Comparison of ENCODE assay signal across 18 mouse cellular contexts in the genomic region with DNA sequence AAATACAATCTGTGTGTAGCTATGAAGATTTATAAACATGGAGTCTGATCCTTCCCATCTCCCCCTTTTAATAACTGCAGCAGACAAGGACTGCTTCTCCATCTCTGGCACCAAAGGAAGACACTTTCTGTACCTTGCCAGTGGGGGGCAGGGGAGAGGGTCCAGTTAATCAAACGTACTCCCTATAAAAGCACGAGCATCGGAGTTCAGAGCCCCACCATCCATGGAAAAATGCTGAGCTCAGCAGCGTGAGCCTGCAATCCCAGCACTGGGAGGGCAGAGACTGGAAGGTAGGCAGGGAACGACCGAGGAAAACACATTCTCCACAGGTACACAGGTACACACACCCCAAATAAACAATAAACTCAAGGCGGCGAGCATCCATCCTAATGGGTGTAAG.
DNase-seq lines count a peak whose midpoint lies in the region; ATAC-seq lines count a peak whose summit lies in the region.
"Had no signal": no experiment of that assay in that cellular context is flagged by ENCODE, and none has a peak within 500 bp of the region (broad histone marks: within the 10 kb centered on the region; RNA-seq: fewer than 3 reads in every experiment).

No protein-coding gene starts in this region.

- peaks cover 28% of the 10 kb centered on the region for H3K4me1 ChIP-seq in hindbrain, embryonic 14.5 days (replicated peaks; ENCODE audit: control insufficient read depth, insufficient read depth, low read length)
- H3K4me1 ChIP-seq in hindbrain, embryonic 12.5 days: peaks cover 15% of the 10 kb centered on the region
- peaks cover 31% of the 10 kb centered on the region for H3K4me1 ChIP-seq in midbrain, embryonic 15.5 days
- peaks cover 22% of the 10 kb centered on the region for H3K4me1 ChIP-seq in midbrain, embryonic 14.5 days (ENCODE audit: control insufficient read depth, insufficient read depth, low read length)
- peaks cover 37% of the 10 kb centered on the region for H3K4me1 ChIP-seq in forebrain, embryonic 15.5 days
- H3K4me1 ChIP-seq: liver, embryonic 12.5 days; megakaryocyte, embryonic 14.5 days had no signal

- no peaks in the 10 kb centered on the region for H3K9me3 ChIP-seq in hindbrain, embryonic 14.5 days (ENCODE audit: control insufficient read depth, low read length)
- no peaks in the 10 kb centered on the region for H3K9me3 ChIP-seq in hindbrain, embryonic 12.5 days (replicated peaks)
- H3K9me3 ChIP-seq in midbrain, embryonic 15.5 days: no peaks in the 10 kb centered on the region
- H3K9me3 ChIP-seq in midbrain, embryonic 14.5 days (ENCODE audit: control insufficient read depth, low read length): no peaks in the 10 kb centered on the region
- H3K9me3 ChIP-seq in forebrain, embryonic 15.5 days: no peaks in the 10 kb centered on the region
- H3K9me3 ChIP-seq: embryonic facial prominence, embryonic 15.5 days; liver, embryonic 12.5 days; stomach, embryonic 15.5 days had no signal

- 72% methylated on average over 8 of the region's 8 CpGs for WGBS in hindbrain, embryonic 14.5 days
- WGBS in hindbrain, embryonic 12.5 days: 79% methylated on average over 8 of the region's 8 CpGs
- WGBS in midbrain, embryonic 15.5 days: 73% methylated on average over 8 of the region's 8 CpGs
- WGBS in midbrain, embryonic 14.5 days: 73% methylated on average over 8 of the region's 8 CpGs
- 62% methylated on average over 8 of the region's 8 CpGs for WGBS in forebrain, embryonic 15.5 days

- no peaks in the 10 kb centered on the region for H3K36me3 ChIP-seq in hindbrain, embryonic 14.5 days (replicated peaks; ENCODE audit: control insufficient read depth, insufficient read depth)
- H3K36me3 ChIP-seq in hindbrain, embryonic 12.5 days: no peaks in the 10 kb centered on the region
- no peaks in the 10 kb centered on the region for H3K36me3 ChIP-seq in midbrain, embryonic 15.5 days (replicated peaks)
- no peaks in the 10 kb centered on the region for H3K36me3 ChIP-seq in midbrain, embryonic 14.5 days (ENCODE audit: control insufficient read depth, insufficient read depth, low read length)
- no peaks in the 10 kb centered on the region for H3K36me3 ChIP-seq in forebrain, embryonic 15.5 days
- H3K36me3 ChIP-seq: embryonic facial prominence, embryonic 15.5 days; G1E; liver, embryonic 12.5 days; stomach, embryonic 15.5 days had no signal

- H3K4me2 ChIP-seq in hindbrain, embryonic 14.5 days (replicated peaks): peak overlapping the region; percentile 4; the same call in 1 of the 2 replicates
- H3K4me2 ChIP-seq in hindbrain, embryonic 12.5 days (replicated peaks): no peak overlapping the region
- peak overlapping the region; percentile 53; the same call in 1 of the 2 replicates for H3K4me2 ChIP-seq in midbrain, embryonic 15.5 days
- no peak overlapping the region for H3K4me2 ChIP-seq in midbrain, embryonic 14.5 days (ENCODE audit: low read length)
- peak overlapping the region; percentile 35 for H3K4me2 ChIP-seq in forebrain, embryonic 15.5 days (replicated peaks)
- H3K4me2 ChIP-seq: embryonic facial prominence, embryonic 15.5 days; heart, embryonic 11.5 days; liver, embryonic 12.5 days; stomach, embryonic 15.5 days had no signal

- peak; percentile 48 to 54 for DNase-seq in cerebellum, postnatal 10 days
- DNase-seq in cerebellum, adult 9-11 months: no peak
- DNase-seq in hindbrain, embryonic 14.5 days (ENCODE audit: low spot score): no peak
- DNase-seq in midbrain, embryonic 14.5 days: no peak
- no peak for DNase-seq in right cerebral cortex, postnatal 36 days (ENCODE audit: low spot score in 2 of 2)
- DNase-seq: liver, postnatal 0 days; retina, postnatal 1 day had no signal

- no peak overlapping the region for H3K4me3 ChIP-seq in hindbrain, embryonic 14.5 days (replicated peaks; ENCODE audit: low read length)
- H3K4me3 ChIP-seq in hindbrain, embryonic 12.5 days: no peak overlapping the region
- H3K4me3 ChIP-seq in midbrain, embryonic 15.5 days: no peak overlapping the region
- H3K4me3 ChIP-seq in midbrain, embryonic 14.5 days (replicated peaks; ENCODE audit: low read depth, low read length): no peak overlapping the region
- no peak overlapping the region for H3K4me3 ChIP-seq in forebrain, embryonic 15.5 days
- H3K4me3 ChIP-seq: embryonic facial prominence, embryonic 15.5 days; gastrocnemius, adult 2 months; liver, embryonic 12.5 days; megakaryocyte, embryonic 14.5 days; stomach, embryonic 15.5 days had no signal

- no peak overlapping the region for H3K9ac ChIP-seq in hindbrain, embryonic 14.5 days
- H3K9ac ChIP-seq in hindbrain, embryonic 12.5 days: no peak overlapping the region
- no peak overlapping the region for H3K9ac ChIP-seq in midbrain, embryonic 15.5 days
- no peak overlapping the region for H3K9ac ChIP-seq in midbrain, embryonic 14.5 days (replicated peaks; ENCODE audit: low read length)
- no peak overlapping the region for H3K9ac ChIP-seq in forebrain, embryonic 15.5 days (replicated peaks)
- H3K9ac ChIP-seq: embryonic facial prominence, embryonic 15.5 days; liver, embryonic 12.5 days; liver, postnatal 0 days; stomach, embryonic 15.5 days had no signal

- no peak for ATAC-seq in hindbrain, embryonic 14.5 days (ENCODE audit: low FRiP score)
- no peak for ATAC-seq in hindbrain, embryonic 12.5 days (ENCODE audit: low FRiP score)
- ATAC-seq in midbrain, embryonic 15.5 days (replicated peaks): no peak
- ATAC-seq in midbrain, embryonic 14.5 days (ENCODE audit: low FRiP score, low TSS enrichment): no peak
- ATAC-seq in forebrain, embryonic 15.5 days (replicated peaks): no peak
- ATAC-seq: liver, embryonic 12.5 days; liver, postnatal 0 days had no signal

- no peak overlapping the region for H3K27ac ChIP-seq in hindbrain, embryonic 14.5 days
- H3K27ac ChIP-seq in hindbrain, embryonic 12.5 days: no peak overlapping the region
- H3K27ac ChIP-seq in midbrain, embryonic 15.5 days: 0 out of 2 replicates have a peak overlapping the region, but pooled peaks have one; percentile 8
- H3K27ac ChIP-seq in midbrain, embryonic 14.5 days (replicated peaks; ENCODE audit: low read depth, low read length): no peak overlapping the region
- H3K27ac ChIP-seq in forebrain, embryonic 15.5 days (replicated peaks): no peak overlapping the region
- H3K27ac ChIP-seq: embryonic facial prominence, embryonic 15.5 days; gastrocnemius, adult 2 months; liver, embryonic 12.5 days; stomach, embryonic 15.5 days had no signal

- no peaks in the 10 kb centered on the region for H3K27me3 ChIP-seq in hindbrain, embryonic 14.5 days (ENCODE audit: control insufficient read depth, insufficient read depth, low read length)
- no peaks in the 10 kb centered on the region for H3K27me3 ChIP-seq in hindbrain, embryonic 12.5 days
- no peaks in the 10 kb centered on the region for H3K27me3 ChIP-seq in midbrain, embryonic 15.5 days (replicated peaks)
- no peaks in the 10 kb centered on the region for H3K27me3 ChIP-seq in midbrain, embryonic 14.5 days (ENCODE audit: control insufficient read depth, insufficient read depth, low read length)
- H3K27me3 ChIP-seq in forebrain, embryonic 15.5 days: no peaks in the 10 kb centered on the region
- H3K27me3 ChIP-seq: CH12.LX; embryonic facial prominence, embryonic 15.5 days; stomach, embryonic 15.5 days had no signal

Comparison
In these comparisons a context has a peak if more than half of its experiments do, and no peak if none do; other contexts are left out.
1. DNase-seq: peak in cerebellum, postnatal 10 days (2 of 2); none in cerebellum, adult 9-11 months (single experiment), hindbrain, embryonic 14.5 days (single experiment), midbrain, embryonic 14.5 days (single experiment) and right cerebral cortex, postnatal 36 days (0 of 2).
2. H3K4me2 ChIP-seq: peak in hindbrain, embryonic 14.5 days (single experiment), midbrain, embryonic 15.5 days (single experiment) and forebrain, embryonic 15.5 days (single experiment); none in hindbrain, embryonic 12.5 days (single experiment) and midbrain, embryonic 14.5 days (single experiment).